Mouse (Mus musculus): ENCODE measurements around the gene Evi2.

GRCm38 (mm10) chr11:79494976-79495800 is 35.2 kb downstream of the Evi2 start:
- no peak for TF ChIP-seq CTCF (IDR thresholded peaks at IDR 0.05; ENCODE audit: control insufficient read depth, insufficient read depth, insufficient replicate concordance, low read depth, low read length)
- no peak for TF ChIP-seq POLR2A (IDR thresholded peaks at IDR 0.05; ENCODE audit: control insufficient read depth, low read depth, low read length)
